Mouse (Mus musculus): Measurements from ENCODE around the gene Akt2.

- no peak for TF ChIP-seq POLR2A (IDR thresholded peaks at IDR 0.05; ENCODE audit: borderline replicate concordance, low read depth, low read length)
- TF ChIP-seq CTCF (IDR thresholded peaks at IDR 0.05; ENCODE audit: low read depth, low read length), result peak; percentile 78
Measured at GRCm38 (mm10) chr7:27654607-27655276, 63.4 kb downstream of the Akt2 start.

All from bone marrow macrophage, adult 2 months (primary cell).